Mouse (Mus musculus): ENCODE results near the gene Muc3a. TPM values are rescaled to one million over a fixed set of nuclear protein-coding genes. Genes with fewer than 3 reads are reported as not detected.
A peak's percentile ranks its signal among the peaks of the same experiment; 100 is the strongest.

The Muc3a gene
- polyA plus RNA-seq, 1 experiment from 2014 or later = 0.32 TPM

- no peak overlapping the region for H3K9ac ChIP-seq (replicated peaks; ENCODE audit: low read length)
- H3K27ac ChIP-seq (ENCODE audit: low read length) = no peak overlapping the region
- WGBS = 67% methylated on average over 6 of the region's 6 CpGs
- H3K27me3 ChIP-seq (ENCODE audit: insufficient read depth, low read length) = peaks cover 8% of the 10 kb centered on the region; the same call in 1 of the 2 replicates
- no peaks in the 10 kb centered on the region for H3K36me3 ChIP-seq (ENCODE audit: insufficient read depth, low read length)
- no peak for ATAC-seq (ENCODE audit: low FRiP score, low TSS enrichment)
- no peak overlapping the region for H3K4me3 ChIP-seq (ENCODE audit: low read length)
- no peaks in the 10 kb centered on the region for H3K9me3 ChIP-seq (ENCODE audit: low read length)
- H3K4me1 ChIP-seq (ENCODE audit: insufficient read depth, low read length) = no peaks in the 10 kb centered on the region
- H3K4me2 ChIP-seq (replicated peaks; ENCODE audit: low read depth, low read length) = no peak overlapping the region
Observed at GRCm38 (mm10) chr5:137173967-137174366, 38.2 kb downstream of the Muc3a start.

- WGBS = 14% methylated on average over 1 of the region's 1 CpGs
- Histone ChIP-seq H3K9ac (replicated peaks; ENCODE audit: low read length) (no peak overlapping the region), H3K4me1 (ENCODE audit: insufficient read depth, low read length) (no peaks in the 10 kb centered on the region), H3K9me3 (ENCODE audit: low read length) (no peaks in the 10 kb centered on the region), H3K4me2 (replicated peaks; ENCODE audit: low read depth, low read length) (no peak overlapping the region), H3K4me3 (ENCODE audit: low read length) (no peak overlapping the region), H3K36me3 (ENCODE audit: insufficient read depth, low read length) (no peaks in the 10 kb centered on the region), H3K27ac (ENCODE audit: low read length) (no peak overlapping the region), H3K27me3 (ENCODE audit: insufficient read depth, low read length) (peaks cover 11% of the 10 kb centered on the region; the same call in 1 of the 2 replicates)
- ATAC-seq (ENCODE audit: low FRiP score, low TSS enrichment) = no peak
Observed at GRCm38 (mm10) chr5:137172591-137172990, 39.6 kb downstream of the Muc3a start.

- Histone ChIP-seq H3K36me3 (ENCODE audit: insufficient read depth, low read length) (no peaks in the 10 kb centered on the region), H3K9ac (replicated peaks; ENCODE audit: low read length) (no peak overlapping the region), H3K4me1 (ENCODE audit: insufficient read depth, low read length) (no peaks in the 10 kb centered on the region), H3K27ac (ENCODE audit: low read length) (no peak overlapping the region), H3K27me3 (ENCODE audit: insufficient read depth, low read length) (peaks cover 18% of the 10 kb centered on the region; the same call in 1 of the 2 replicates), H3K9me3 (ENCODE audit: low read length) (no peaks in the 10 kb centered on the region), H3K4me2 (replicated peaks; ENCODE audit: low read depth, low read length) (no peak overlapping the region), H3K4me3 (ENCODE audit: low read length) (no peak overlapping the region)
- ATAC-seq (ENCODE audit: low FRiP score, low TSS enrichment) = peak; percentile 82; the same call in 1 of the 2 replicates
- 48% methylated on average over 7 of the region's 7 CpGs for WGBS
Observed at GRCm38 (mm10) chr5:137171478-137171877, 40.7 kb downstream of the Muc3a start.

- peaks cover 18% of the 10 kb centered on the region; the same call in 1 of the 2 replicates for H3K27me3 ChIP-seq (ENCODE audit: insufficient read depth, low read length)
- no peaks in the 10 kb centered on the region for H3K36me3 ChIP-seq (ENCODE audit: insufficient read depth, low read length)
- H3K4me2 ChIP-seq (replicated peaks; ENCODE audit: low read depth, low read length) = no peak overlapping the region
- WGBS = 79% methylated on average over 9 of the region's 9 CpGs
- H3K9ac ChIP-seq (replicated peaks; ENCODE audit: low read length) = no peak overlapping the region
- no peaks in the 10 kb centered on the region for H3K9me3 ChIP-seq (ENCODE audit: low read length)
- no peak overlapping the region for H3K4me3 ChIP-seq (ENCODE audit: low read length)
- H3K4me1 ChIP-seq (ENCODE audit: insufficient read depth, low read length) = no peaks in the 10 kb centered on the region
- H3K27ac ChIP-seq (ENCODE audit: low read length) = peak overlapping the region; percentile 46; the same call in 1 of the 2 replicates
- ATAC-seq (ENCODE audit: low FRiP score, low TSS enrichment) = no peak
Observed at GRCm38 (mm10) chr5:137170836-137171380, 41.3 kb downstream of the Muc3a start.

- WGBS = 72% methylated on average over 6 of the region's 6 CpGs
- H3K9me3 ChIP-seq (ENCODE audit: low read length) = no peaks in the 10 kb centered on the region
- no peak for ATAC-seq (ENCODE audit: low FRiP score, low TSS enrichment)
- peaks cover 13% of the 10 kb centered on the region; the same call in 1 of the 2 replicates for H3K27me3 ChIP-seq (ENCODE audit: insufficient read depth, low read length)
- H3K36me3 ChIP-seq (ENCODE audit: insufficient read depth, low read length) = no peaks in the 10 kb centered on the region
- H3K9ac ChIP-seq (replicated peaks; ENCODE audit: low read length) = no peak overlapping the region
- no peak overlapping the region for H3K27ac ChIP-seq (ENCODE audit: low read length)
- no peaks in the 10 kb centered on the region for H3K4me1 ChIP-seq (ENCODE audit: insufficient read depth, low read length)
- no peak overlapping the region for H3K4me3 ChIP-seq (ENCODE audit: low read length)
- H3K4me2 ChIP-seq (replicated peaks; ENCODE audit: low read depth, low read length) = no peak overlapping the region
Observed at GRCm38 (mm10) chr5:137167539-137167938, 44.6 kb downstream of the Muc3a start.

GRCm38 (mm10) chr5:137166012-137166411 is 46.2 kb downstream of the Muc3a start:
- WGBS = 74% methylated on average over 9 of the region's 9 CpGs
- no peak overlapping the region for H3K27ac ChIP-seq (ENCODE audit: low read length)
- H3K9ac ChIP-seq (replicated peaks; ENCODE audit: low read length) = no peak overlapping the region
- H3K36me3 ChIP-seq (ENCODE audit: insufficient read depth, low read length) = no peaks in the 10 kb centered on the region
- no peak overlapping the region for H3K4me2 ChIP-seq (replicated peaks; ENCODE audit: low read depth, low read length)
- H3K27me3 ChIP-seq (ENCODE audit: insufficient read depth, low read length) = peaks cover 13% of the 10 kb centered on the region; the same call in 1 of the 2 replicates
- H3K4me1 ChIP-seq (ENCODE audit: insufficient read depth, low read length) = no peaks in the 10 kb centered on the region
- no peak overlapping the region for H3K4me3 ChIP-seq (ENCODE audit: low read length)
- ATAC-seq (ENCODE audit: low FRiP score, low TSS enrichment) = no peak
- H3K9me3 ChIP-seq (ENCODE audit: low read length) = no peaks in the 10 kb centered on the region

GRCm38 (mm10) chr5:137161853-137162252 is 50.3 kb downstream of the Muc3a start:
- Histone ChIP-seq H3K9me3 (ENCODE audit: low read length) (peaks cover 3% of the 10 kb centered on the region), H3K4me1 (ENCODE audit: insufficient read depth, low read length) (no peaks in the 10 kb centered on the region), H3K27ac (ENCODE audit: low read length) (no peak overlapping the region), H3K4me3 (ENCODE audit: low read length) (no peak overlapping the region), H3K27me3 (ENCODE audit: insufficient read depth, low read length) (peaks cover 2% of the 10 kb centered on the region; the same call in 1 of the 2 replicates), H3K36me3 (ENCODE audit: insufficient read depth, low read length) (no peaks in the 10 kb centered on the region), H3K4me2 (replicated peaks; ENCODE audit: low read depth, low read length) (no peak overlapping the region), H3K9ac (replicated peaks; ENCODE audit: low read length) (no peak overlapping the region)
- 72% methylated on average over 4 of the region's 4 CpGs for WGBS
- no peak for ATAC-seq (ENCODE audit: low FRiP score, low TSS enrichment)

GRCm38 (mm10) chr5:137159461-137159860 is 52.7 kb downstream of the Muc3a start:
- Histone ChIP-seq H3K27ac (ENCODE audit: low read length) (no peak overlapping the region), H3K9ac (replicated peaks; ENCODE audit: low read length) (no peak overlapping the region), H3K4me2 (replicated peaks; ENCODE audit: low read depth, low read length) (no peak overlapping the region), H3K4me3 (ENCODE audit: low read length) (no peak overlapping the region), H3K36me3 (ENCODE audit: insufficient read depth, low read length) (no peaks in the 10 kb centered on the region), H3K27me3 (ENCODE audit: insufficient read depth, low read length) (no peaks in the 10 kb centered on the region), H3K4me1 (ENCODE audit: insufficient read depth, low read length) (no peaks in the 10 kb centered on the region), H3K9me3 (ENCODE audit: low read length) (peaks cover 3% of the 10 kb centered on the region)
- ATAC-seq (ENCODE audit: low FRiP score, low TSS enrichment) = no peak
- WGBS = 32% methylated on average over 11 of the region's 11 CpGs

Other genes starting within 250 kb of the Muc3a start
- 4.0 and 4.9 TPM in 2 replicates for gene Cldn15, start 245.8 kb downstream of the Muc3a start, polyA plus RNA-seq (2015; fragmentation: Nextera tagmentation; extraction: Ambion mirVana)
- gene Plod3, start 225.4 kb downstream of the Muc3a start, polyA plus RNA-seq (2015; fragmentation: Nextera tagmentation; extraction: Ambion mirVana) = 59.7 and 64.4 TPM in 2 replicates
- 90.5 and 97.7 TPM in 2 replicates for gene Znhit1, start 224.4 kb downstream of the Muc3a start, polyA plus RNA-seq (2015; fragmentation: Nextera tagmentation; extraction: Ambion mirVana)
- gene Vgf, start 186.0 kb downstream of the Muc3a start, polyA plus RNA-seq (2015; fragmentation: Nextera tagmentation; extraction: Ambion mirVana) = 0.24 and 0.28 TPM in 2 replicates
- gene Ap1s1, start 166.3 kb downstream of the Muc3a start, polyA plus RNA-seq (2015; fragmentation: Nextera tagmentation; extraction: Ambion mirVana) = 201 TPM in 2 replicates
- gene Serpine1, start 140.1 kb downstream of the Muc3a start, polyA plus RNA-seq (2015; fragmentation: Nextera tagmentation; extraction: Ambion mirVana) = 0.29 and 0.53 TPM in 2 replicates
- 9.4 and 11.9 TPM in 2 replicates for gene Trim56, start 96.2 kb downstream of the Muc3a start, polyA plus RNA-seq (2015; fragmentation: Nextera tagmentation; extraction: Ambion mirVana)
- not detected in 2 replicates for gene Muc3, start 63.1 kb downstream of the Muc3a start, polyA plus RNA-seq (2015; fragmentation: Nextera tagmentation; extraction: Ambion mirVana)
- gene Ache, start 75.1 kb upstream of the Muc3a start, polyA plus RNA-seq (2015; fragmentation: Nextera tagmentation; extraction: Ambion mirVana) = 3.0 and 3.1 TPM in 2 replicates
- gene Ufsp1, start 82.2 kb upstream of the Muc3a start, polyA plus RNA-seq (2015; fragmentation: Nextera tagmentation; extraction: Ambion mirVana) = 7.2 and 7.8 TPM in 2 replicates
- 158 and 165 TPM in 2 replicates for gene Srrt, start 95.3 kb upstream of the Muc3a start, polyA plus RNA-seq (2015; fragmentation: Nextera tagmentation; extraction: Ambion mirVana)
- 90.1 and 102 TPM in 2 replicates for gene Trip6, start 102.0 kb upstream of the Muc3a start, polyA plus RNA-seq (2015; fragmentation: Nextera tagmentation; extraction: Ambion mirVana)
- 16.3 and 16.6 TPM in 2 replicates for gene Slc12a9, start 121.2 kb upstream of the Muc3a start, polyA plus RNA-seq (2015; fragmentation: Nextera tagmentation; extraction: Ambion mirVana)
- gene Ephb4, start 137.7 kb upstream of the Muc3a start, polyA plus RNA-seq (2015; fragmentation: Nextera tagmentation; extraction: Ambion mirVana) = 53.7 and 55.3 TPM in 2 replicates

All from kidney, embryonic 16.5 days (tissue).